Mouse (Mus musculus) lung, postnatal 10 days (tissue): ENCODE results near the gene Slco4a1.
A peak's percentile ranks its signal among the peaks of the same experiment; 100 is the strongest.

Experiments
- DNase-seq: peaks from one replicate; pipeline ENCODE4 v3.0.0; 2021

Gene Slco4a1

GRCm38 (mm10) chr2:180510867-180511266, 54.8 kb downstream of the Slco4a1 start:
- no peak for DNase-seq

GRCm38 (mm10) chr2:180511875-180512661, 56.0 kb downstream of the Slco4a1 start:
- peak; percentile 11 for DNase-seq

GRCm38 (mm10) chr2:180513019-180513418, 57.0 kb downstream of the Slco4a1 start:
- no peak for DNase-seq

GRCm38 (mm10) chr2:180513835-180514234, 57.8 kb downstream of the Slco4a1 start:
- DNase-seq, result no peak

- DNase-seq, result no peak
Observed at GRCm38 (mm10) chr2:180521437-180522221, 65.6 kb downstream of the Slco4a1 start.

- DNase-seq, result peak; percentile 14
Observed at GRCm38 (mm10) chr2:180522825-180523224, 66.8 kb downstream of the Slco4a1 start.
